Mouse (Mus musculus) 3T3-L1 (cell line): ENCODE results near the gene Arcn1.
"Not testable (repeated sequence)": the region's sequence is repeated elsewhere in the genome, so short reads cannot be mapped to it uniquely, and the experiment has no call there.

ENCODE experiments used
- DNase-seq: peaks from one replicate; pipeline ENCODE4 v3.0.0-alpha.2; 2015; ENCODE audit warnings: low read depth, low spot score

Gene Arcn1

DNA sequence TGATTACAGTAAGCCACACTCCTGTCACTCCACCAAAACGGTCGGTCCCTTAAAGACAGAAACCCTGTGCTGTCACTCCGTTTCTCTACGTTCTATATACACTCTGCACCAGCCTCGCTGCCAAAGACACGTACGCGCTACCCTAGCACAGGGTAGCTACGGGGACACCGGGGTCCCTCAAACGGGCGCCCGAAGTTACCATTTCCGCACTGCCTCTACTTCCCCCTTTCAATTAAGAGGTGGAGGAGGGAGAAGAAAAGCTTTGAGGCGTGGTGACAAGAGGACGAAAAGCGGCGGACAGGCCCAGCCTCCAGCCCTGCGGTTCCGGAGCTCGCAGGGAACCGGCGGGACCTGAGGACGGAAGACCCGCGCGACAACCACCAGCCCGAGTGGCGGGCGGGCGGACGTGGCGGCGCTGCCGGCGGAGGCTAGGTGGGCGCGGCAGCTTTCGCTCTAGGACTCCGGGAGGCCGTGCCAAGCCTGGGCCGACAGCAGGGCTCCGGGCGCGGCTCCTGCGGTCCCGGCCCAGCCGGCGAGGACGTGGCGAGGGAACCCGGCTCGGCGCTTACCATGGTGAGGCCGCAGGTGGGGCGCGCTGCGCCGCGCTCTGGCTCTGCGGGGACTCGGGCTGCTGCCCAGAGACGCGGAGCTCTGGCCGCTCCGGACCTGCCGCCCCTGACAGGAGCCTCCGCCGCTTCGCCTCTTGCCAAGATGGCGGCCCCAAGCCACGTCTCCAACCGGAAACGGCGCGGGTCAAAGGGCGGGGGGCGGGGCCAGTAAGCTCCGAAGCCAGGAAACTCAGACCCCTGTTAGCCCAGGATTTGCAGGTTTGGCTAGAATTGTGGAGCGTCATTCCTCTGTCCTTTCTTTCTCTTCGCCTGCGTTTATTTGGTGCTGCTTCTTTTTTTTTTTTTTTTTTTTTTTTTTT, at the start of gene Arcn1, which contains the start of gene Ift46:
Gene Arcn1, minus strand, starts transcription at position 745 of the 928 bp plus-strand sequence.
Gene Ift46, plus strand, starts transcription at position 808 of the 928 bp plus-strand sequence.
- peak; percentile 88 for DNase-seq

DNA sequence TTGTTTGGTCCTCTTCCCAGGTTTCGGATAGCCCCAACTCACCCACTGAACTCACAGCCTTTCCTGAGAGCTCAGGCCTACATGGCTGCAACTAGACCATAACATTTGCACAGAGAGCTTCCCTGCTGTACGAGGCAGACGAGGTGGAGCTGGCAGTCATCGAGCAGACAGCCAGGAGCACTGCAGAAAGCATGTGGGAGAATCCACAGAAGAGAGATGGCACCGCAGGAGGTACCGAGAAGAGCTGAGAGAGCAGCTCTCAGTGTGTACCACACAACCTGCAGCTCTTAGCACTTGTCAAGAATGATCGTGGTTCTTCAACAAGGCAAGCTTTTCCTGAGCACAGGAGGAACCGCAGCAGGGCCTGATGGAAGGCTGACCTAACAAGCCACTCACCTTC, 46.5 kb upstream of the Arcn1 start:
- no peak for DNase-seq

DNA sequence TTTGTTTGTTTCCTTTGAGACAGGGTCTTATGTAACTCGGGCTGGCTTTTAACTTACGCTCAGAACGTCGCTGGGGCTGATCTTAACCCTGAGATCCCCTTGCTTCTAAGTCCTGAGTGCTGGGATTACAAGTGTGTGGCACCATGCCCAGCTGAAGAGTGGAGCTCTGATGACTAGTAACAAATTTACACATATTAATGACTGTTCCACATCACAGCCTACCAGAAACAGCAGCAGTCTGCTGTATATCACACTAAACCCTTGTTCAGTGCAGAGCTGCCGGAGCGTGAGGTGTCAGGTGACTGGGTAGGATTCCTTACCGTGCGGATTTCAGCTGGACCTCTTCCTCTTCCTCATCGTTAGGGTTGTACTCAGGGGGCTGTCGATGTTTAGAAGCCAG, 42.7 kb upstream of the Arcn1 start:
- no peak for DNase-seq

DNA sequence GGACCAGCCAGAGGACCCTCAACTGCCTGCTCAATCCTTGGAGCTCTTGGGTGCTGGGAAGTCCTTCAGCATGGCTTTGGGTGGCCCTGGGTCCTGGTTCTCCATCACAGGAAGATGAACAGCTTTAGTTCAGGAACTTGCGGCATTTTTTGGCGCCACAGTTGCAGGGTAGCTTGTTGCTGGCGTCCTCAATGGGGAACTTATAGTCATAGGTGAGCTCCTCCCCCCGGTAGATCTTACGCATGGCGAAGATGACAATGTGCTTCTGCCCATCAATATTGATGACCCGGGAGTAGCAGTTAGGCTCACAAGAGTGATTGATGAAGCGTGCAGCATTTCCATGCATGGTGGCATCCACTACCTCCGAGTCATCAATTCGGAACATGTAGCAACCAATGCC, 40.1 kb upstream of the Arcn1 start:
- no peak for DNase-seq

DNA sequence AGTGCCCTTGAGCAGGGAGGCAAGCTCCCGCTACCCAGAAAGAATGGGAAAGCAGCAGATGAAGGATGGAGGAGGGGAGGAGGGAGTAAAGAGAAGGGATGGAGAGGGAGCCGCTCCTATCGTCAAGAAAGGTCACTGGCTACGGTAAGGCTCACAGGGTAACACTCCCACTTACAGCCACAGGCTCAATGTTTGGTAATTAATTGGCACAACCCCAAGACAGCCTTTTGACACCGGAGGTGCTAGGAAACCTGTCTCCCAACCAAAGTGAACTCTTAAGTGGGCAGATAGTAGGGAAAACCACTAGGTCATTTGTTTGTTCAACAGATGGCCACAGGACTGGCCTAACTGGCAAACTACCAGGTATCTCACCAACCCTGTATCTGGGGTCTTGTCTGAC, 39.5 kb upstream of the Arcn1 start:
- DNase-seq = no peak

DNA sequence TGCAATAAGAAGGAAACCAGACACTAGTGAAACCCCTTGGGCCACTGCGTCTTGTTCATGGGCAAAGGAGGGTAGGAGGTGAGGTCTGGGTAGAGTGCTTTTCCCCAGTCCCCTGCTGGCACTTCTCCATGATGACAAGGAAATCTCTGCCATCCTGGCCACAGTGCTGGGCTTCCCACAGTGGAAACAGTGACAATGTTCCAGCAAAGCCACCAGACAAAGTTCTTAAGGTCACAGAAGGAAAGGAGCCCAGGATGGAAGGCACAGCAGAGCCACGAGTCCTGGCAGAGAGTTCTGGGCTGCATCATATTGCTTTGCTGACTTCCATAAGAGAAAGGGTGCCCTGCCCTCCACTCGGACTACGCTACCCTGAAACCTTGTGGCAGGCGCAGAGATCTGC, 37.9 kb upstream of the Arcn1 start:
- DNase-seq = no peak

DNA sequence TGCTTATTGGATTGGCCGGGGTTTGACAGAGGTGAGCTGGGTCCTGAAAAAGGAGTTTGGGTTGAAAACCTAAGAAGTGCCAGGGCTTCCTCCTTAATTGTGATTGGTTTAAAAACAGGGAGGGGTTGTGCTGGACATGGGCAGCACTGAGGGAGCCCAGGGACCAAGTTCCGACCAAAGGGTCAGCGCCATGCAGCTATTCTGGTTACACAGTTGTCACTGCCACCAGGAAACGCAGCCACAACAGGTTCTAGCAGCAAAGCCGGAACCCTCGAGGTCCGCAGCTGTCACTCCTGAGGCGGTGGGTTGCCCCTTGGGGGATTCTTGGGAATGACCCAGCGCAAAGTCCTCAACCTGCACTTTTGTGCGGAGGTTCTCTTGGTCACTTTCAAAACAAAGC, 37.0 kb upstream of the Arcn1 start:
- DNase-seq = no peak

DNA sequence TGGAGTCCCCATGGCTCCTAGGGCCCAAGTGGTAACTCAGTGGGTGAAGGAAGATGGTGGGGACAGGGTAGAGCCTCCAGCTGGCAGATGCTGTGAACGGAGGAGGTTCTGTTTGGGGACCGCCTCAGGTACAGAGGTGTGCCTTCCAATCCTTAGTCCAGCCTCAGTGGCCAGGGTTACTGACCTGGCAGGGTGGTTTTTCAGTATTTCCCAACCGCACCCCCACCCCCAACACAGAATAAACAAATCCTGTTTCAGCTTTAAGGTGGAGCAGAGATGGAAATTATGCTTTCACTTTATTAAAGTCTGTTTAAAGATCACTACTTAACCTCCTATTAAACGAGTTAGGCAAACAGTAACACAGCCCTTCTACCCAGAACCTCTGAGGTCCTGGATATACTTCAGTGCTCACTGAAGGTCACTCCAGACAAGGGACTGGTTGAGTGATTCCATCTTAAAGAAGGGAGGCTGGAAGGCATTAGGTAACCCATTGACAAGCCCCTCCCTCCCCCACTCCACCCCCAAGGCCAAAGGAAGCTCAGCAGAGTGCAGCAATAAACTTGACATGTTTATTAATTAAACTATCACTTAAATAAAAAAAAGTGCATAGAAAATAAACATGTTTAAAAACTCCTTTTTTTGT, 35.3 kb upstream of the Arcn1 start, which contains the start of gene Ttc36:
Gene Ttc36, minus strand, starts transcription at position 265 of the 643 bp plus-strand sequence.
- DNase-seq = no peak

DNA sequence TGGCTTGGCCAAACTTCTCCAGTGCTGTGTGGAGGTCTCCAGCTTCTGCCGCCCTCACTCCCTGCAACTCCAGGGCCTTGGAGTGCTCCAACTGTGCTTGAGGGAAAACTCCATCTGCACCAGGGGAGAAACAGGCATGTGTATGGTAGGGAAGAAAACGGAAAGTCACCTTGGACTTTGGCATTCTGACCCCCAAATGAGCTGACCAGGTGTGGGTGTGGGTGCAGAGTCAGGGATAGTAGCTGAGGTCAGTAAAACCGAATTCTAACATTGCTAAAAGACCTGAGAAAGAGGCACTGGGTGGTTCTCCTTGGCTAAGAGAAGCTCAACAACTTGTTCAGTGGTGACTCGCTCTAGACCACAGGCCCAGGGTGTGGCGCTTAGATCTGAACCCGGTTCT, 34.0 kb upstream of the Arcn1 start:
- peak; percentile 54 for DNase-seq

DNA sequence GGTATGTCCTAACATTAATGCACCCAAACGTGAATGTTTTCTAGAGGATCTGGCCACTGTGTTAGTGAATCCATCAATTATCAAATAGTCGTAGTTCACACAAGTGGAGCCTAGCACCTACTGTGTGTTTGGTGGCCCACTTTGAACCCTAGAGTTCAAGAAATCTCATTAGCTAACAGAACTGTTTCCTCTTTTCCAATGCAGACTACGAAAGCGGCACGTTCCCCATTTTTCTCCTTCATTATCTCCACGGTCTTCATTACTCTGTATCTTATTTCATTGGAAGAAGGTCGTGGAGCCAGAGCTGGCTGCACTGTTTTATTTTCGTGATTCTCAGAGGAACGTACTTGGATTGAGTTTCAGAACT, 32.3 kb upstream of the Arcn1 start:
- DNase-seq = no peak

DNA sequence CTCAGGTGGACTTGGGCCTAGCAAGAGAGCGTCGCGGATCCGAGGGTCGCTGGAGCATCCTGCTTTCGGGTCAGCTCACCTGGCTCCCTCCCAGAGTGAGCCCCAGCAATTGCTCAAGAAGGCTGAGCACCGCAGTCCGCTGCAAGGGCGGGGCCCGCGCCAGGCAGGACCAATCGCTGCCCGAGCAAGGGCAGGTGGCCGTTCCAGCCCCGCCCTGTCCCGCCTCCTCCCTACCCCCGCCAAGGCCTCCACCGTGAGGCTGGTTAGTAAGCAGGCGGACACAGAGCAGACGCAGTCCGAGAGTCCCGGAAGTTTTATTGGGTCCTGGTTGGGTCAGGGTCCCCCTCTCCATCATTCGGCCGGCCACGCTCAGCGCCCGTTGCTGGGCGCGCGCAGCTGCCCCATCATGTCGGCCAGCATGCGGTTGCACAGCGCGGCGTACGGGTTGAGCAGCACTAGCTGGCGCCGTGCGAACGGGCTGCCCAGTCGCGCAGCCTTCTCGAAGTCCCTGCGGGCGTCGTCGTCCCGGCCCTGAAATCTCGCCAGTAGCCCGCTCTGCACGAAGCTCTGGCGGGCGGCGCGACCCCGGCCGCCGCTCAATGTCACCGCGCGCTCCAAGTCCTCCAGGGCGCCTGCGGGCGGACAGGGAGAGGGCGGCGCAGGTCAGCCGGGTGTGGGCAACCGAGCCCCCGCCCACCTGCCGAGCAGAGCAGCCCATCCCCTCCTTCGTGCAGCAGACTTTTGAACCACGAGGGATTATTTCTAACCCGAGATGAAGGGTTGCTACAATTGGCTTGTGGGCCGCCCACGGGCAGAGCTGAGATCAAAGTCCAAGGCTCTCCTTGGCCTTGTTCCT, 31.7 kb upstream of the Arcn1 start, which contains the start of gene Tmem25:
Gene Tmem25, minus strand, starts transcription at position 206 of the 856 bp plus-strand sequence.
- DNase-seq = no peak

DNA sequence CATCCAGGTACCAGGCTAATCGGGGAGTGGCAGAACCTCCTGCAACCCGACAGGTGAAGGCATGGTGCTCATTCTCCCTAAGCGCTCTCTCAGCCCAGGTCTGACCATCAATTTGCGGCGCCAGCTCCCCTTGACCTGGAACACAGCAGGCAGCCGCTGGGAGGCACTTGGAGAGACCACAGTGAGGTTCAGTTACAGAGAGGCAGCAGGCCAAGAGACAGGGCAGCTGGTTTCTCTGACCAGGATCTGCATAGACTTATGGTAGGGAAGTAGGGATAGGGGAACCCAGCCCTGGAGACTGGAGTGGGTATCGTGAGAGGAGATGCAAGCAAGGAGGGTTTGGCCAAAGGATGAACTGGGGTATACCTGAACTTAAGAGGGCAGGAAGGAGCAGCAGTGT, 30.7 kb upstream of the Arcn1 start:
- DNase-seq = no peak

DNA sequence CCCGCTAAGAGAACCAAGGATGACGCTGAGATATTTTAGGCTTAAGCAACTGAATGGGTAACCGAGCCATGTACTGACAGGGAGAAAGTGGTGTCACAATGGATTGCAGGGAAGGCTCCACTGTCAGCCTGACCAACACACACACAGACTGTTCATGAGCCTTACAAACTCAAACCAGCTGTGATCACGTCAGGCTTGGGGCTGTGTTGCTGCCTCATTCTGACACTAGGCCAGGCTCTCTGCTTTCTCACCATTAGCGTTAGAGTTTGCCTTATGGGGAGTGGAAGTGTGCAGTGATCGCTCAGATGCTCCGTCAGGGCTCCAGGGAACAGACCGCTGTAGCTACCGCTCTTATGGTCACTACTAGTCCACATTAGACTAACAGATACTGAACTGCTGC, 25.2 kb upstream of the Arcn1 start:
- DNase-seq = no peak

DNA sequence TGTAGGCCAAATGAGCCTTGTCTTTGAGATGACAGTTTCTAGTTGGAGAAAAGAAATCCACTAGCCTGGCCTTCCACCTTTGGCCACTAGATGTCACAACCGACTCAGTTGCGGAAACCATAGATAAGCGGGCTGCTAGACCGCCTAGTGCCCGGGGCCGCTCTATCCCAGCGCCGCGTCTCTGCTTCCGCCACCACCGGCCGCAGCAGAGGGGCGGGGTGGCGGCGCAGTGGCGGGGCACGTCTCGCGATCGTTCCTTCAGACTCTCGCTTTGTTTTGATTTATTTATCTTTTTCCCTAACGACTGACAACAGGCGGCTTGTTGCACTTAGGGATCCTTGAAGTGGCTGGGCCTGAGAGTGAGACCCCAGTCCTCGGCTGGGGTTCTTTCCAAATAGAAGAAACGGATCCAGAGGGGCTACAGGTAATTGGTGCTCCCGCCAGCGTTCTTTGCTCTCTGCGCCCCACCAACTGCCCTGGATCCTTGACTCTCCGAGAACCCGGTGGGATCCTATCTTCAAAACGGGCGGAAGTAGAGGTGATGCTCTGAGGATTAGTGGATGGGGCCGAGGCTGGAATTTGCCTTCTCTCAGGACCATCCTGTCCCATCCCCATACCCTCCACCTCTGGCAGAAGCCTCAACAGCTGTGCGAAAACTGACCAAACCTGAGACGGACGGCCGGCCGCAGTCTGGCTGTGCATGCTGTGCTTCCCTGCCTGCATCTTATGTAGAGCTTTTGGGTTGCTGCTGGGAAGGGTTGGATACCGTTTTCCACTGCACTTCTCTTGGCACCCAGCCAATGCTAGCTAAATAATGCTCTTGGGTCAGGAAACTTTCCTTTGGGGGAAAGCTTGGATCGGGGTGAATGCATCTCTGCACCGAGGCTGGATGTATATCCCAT, 5.4 kb upstream of the Arcn1 start:
- peak; percentile 97 for DNase-seq

DNA sequence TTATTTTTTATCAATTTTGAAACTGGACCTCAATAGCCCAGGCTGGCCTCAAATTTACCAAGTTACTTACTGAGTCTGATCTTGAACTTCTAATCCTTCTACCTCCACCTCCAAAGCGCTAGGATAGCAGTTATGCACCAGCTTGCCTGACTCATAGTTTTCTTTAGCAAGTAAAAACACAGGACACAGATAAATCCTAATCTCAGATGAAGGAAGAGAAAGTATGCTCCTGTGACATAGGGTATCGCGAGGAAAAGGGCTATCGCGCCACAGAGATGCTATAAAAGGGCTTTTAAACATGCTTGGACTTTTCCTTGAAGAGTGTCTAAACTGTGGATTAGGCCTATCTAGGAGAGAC, 4.7 kb upstream of the Arcn1 start:
- DNase-seq = no peak

DNA sequence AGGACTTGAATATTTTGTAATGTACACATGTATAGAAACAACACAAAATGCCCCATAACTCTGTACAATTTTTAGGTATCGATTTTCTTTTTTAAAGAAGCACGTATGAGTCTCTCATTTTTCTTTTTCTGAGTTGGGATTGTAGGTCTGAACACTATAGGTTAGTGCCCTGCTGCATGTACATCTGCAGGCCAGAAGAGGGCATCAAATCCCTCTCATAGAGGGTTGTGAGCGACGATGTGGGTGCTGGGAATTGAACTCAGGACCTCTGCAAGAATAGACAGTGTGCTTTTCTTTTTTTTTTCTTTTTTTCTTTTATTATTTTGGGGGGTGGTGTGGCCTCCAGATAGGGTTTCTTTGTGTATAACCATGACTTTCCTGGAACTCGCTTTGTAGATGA, 3.7 kb upstream of the Arcn1 start:
- DNase-seq = no peak

DNA sequence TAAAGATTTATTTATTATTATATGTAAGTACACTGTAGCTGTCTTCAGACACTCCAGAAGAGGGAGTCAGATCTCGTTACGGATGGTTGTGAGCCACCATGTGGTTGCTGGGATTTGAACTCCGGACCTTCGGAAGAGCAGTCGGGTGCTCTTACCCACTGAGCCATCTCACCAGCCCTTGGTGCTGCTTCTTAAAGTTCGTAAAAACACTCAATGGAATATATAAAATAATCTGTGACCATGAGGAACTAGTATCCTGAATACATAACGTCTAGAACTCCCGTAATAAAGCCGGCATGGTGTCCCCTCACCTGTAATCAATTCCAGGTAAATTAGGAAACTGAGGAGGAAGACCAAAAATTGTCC, 367 bp upstream of the Arcn1 start:
- not testable (repeated sequence) for DNase-seq

DNA sequence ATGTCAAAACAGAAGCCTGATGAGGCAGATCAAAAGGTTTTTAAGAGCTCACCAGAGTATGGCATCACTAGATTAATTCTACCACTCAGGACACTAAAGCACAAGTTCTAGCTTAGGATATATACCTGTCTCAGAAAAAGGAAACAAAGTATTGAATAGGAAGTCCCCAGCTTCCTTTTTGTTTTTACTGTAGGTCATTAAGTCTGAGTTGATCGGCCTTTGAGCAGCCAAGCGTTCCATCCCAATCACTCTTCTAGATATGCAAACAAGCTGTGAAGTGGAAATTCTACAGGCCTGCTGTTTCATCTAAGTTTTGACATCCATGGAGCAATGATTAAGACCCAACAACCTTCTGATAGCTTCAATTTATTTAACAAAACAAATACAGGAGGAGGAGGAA, 6.8 kb downstream of the Arcn1 start:
- no peak for DNase-seq

DNA sequence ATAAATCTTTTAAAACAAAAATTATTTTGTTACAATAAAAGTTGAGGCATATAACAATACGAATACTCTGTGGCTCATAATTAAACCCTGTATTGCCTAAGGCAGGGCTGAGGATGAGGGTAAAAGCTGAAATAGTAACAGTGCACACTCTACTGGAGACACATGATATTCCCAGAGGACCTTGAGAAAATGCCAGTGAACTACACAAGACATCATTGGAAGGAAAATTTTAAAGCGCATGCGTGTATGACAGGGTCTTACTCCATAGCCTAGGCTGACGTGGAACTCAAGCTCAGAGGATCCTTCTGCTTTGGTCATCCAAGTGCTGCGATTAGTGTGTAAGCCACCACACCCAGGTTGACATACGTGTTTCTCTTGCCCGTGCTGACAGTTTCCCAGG, 19.2 kb downstream of the Arcn1 start:
- DNase-seq = peak; percentile 45

DNA sequence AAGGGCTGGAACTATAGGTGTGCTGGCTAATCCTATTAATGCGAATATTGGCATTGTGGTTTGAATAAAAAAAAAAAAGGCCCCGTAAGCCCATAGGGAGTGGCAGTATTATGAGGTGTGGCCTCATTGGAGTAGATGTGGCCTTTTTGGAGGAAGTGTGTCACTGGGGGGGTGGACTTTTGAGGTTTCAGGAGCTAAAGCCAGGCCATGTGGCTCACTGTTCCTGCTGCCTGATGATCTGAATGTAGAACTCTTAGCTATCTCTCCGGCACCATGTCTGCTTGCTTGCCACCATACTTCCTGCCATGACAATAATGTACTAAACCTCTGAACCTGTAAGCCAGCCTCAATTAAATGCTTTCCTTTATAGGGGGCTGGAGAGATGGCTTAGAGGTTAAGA, 20.3 kb downstream of the Arcn1 start:
- no peak for DNase-seq

DNA sequence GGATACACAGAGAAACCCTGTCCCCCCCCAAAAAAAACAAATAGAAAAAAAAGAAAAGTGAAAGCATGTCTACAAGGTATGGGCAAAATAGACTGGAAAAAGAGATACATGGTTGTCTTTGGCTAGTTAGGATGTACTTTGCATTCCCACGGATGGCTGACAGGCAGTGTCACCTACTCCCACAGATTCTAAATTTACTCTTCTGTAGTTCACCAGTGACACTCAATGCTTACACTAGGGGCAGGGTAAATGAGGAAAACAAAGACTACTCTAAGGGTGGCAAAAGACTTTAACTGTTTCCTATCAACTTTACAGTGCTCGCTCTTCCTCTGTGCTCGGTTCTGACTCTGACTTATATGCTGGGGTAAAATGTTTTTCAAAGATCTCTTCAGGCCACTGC, 21.0 kb downstream of the Arcn1 start:
- DNase-seq = no peak
